Mouse (Mus musculus) c-Kit-positive CD71-positive TER-119-positive erythroid progenitor cells, embryonic 14.5 days (primary cell): Measurements from ENCODE around the gene Ubxn6.

Experiments
- DNase-seq: peaks from one replicate; pipeline ENCODE4 v3.0.0-alpha.2; 2013; ENCODE audit warnings: low spot score

The Ubxn6 gene

GRCm38 (mm10) chr17:56023386-56023785 is 51.4 kb downstream of the Ubxn6 start:
- DNase-seq: no peak

GRCm38 (mm10) chr17:56022989-56023290 is 51.9 kb downstream of the Ubxn6 start:
- no peak for DNase-seq

- no peak for DNase-seq
Measured at GRCm38 (mm10) chr17:56022131-56022988, 52.5 kb downstream of the Ubxn6 start.

- no peak for DNase-seq
Measured at GRCm38 (mm10) chr17:56021161-56021910, 53.5 kb downstream of the Ubxn6 start.

- DNase-seq: no peak
Measured at GRCm38 (mm10) chr17:56020400-56021084, 54.3 kb downstream of the Ubxn6 start.

GRCm38 (mm10) chr17:56018347-56019131 is 56.3 kb downstream of the Ubxn6 start:
- DNase-seq: no peak

- DNase-seq: no peak
Measured at GRCm38 (mm10) chr17:56017848-56018247, 57.0 kb downstream of the Ubxn6 start.
